Mouse (Mus musculus) kidney, postnatal 0 days (tissue): Measurements from ENCODE around the gene Cdh13. TPM values are rescaled to one million over a fixed set of nuclear protein-coding genes. Genes with fewer than 3 reads are reported as not detected.
A peak's percentile ranks its signal among the peaks of the same experiment; 100 is the strongest.
"Not testable (repeated sequence)": the region's sequence is repeated elsewhere in the genome, so short reads cannot be mapped to it uniquely, and the experiment has no call there.

Experiments used
- ATAC-seq: fragments of 200-750 bp; cut with Nextera tagmentation; replicated peaks from 2 replicates; pipeline ENCODE4 v1.8.0; 2017; ENCODE audit warnings: low read depth, moderate number of reproducible peaks, moderate TSS enrichment, moderate library complexity; ENCODE audit not compliant: low FRiP score
- DNase-seq: peaks from one replicate; pipeline ENCODE4 v3.0.0-alpha.2; 2016; ENCODE audit warnings: low spot score
- H3K27ac ChIP-seq: fragments of 300-500 bp; sonication (generic); 2 replicates; pipeline ENCODE4 v1.5.1; 2014; ENCODE audit warnings: mild to moderate bottlenecking
- H3K27me3 ChIP-seq: fragments of 300-500 bp; sonication (generic); 2 replicates; pipeline ENCODE4 v1.6.1; 2014; ENCODE audit warnings: low read length, mixed read lengths; ENCODE audit not compliant: insufficient read depth
- H3K36me3 ChIP-seq: fragments of 300-500 bp; sonication (generic); 2 replicates; pipeline ENCODE4 v1.6.1; 2014; ENCODE audit warnings: low read length, mixed read lengths; ENCODE audit not compliant: insufficient read depth
- H3K4me1 ChIP-seq: fragments of 300-500 bp; sonication (generic); replicated peaks from 2 replicates; pipeline ENCODE4 v1.6.1; 2014; ENCODE audit warnings: antibody characterized with exemption, low read length, mixed read lengths; ENCODE audit not compliant: insufficient read depth
- H3K4me2 ChIP-seq: fragments of 300-500 bp; sonication (generic); 2 replicates; pipeline ENCODE4 v1.6.1; 2014; ENCODE audit warnings: mild to moderate bottlenecking, low read length, moderate library complexity, mixed read lengths
- H3K4me3 ChIP-seq: fragments of 300-500 bp; sonication (generic); replicated peaks from 2 replicates; pipeline ENCODE4 v1.5.1; 2014; ENCODE audit warnings: low read depth, low read length
- H3K9ac ChIP-seq: fragments of 300-500 bp; sonication (generic); 2 replicates; pipeline ENCODE4 v1.6.1; 2014; ENCODE audit warnings: low read depth, low read length
- H3K9me3 ChIP-seq: fragments of 300-500 bp; sonication (generic); replicated peaks from 2 replicates; pipeline ENCODE4 v1.6.1; 2016; ENCODE audit warnings: low read length, inconsistent platforms, mixed read lengths
- CTCF ChIP-seq: IDR thresholded peaks from 2 replicates; pipeline ENCODE4 v1.5.1; 2016; ENCODE audit warnings: antibody characterized with exemption, low read depth, mild to moderate bottlenecking, moderate library complexity
- WGBS: fragments of 180-500 bp; shearing (Covaris S2); extraction: QIAGEN DNeasy Blood & Tissue Kit; methylation state at CpG from one replicate; pipeline ENCODE4 v1.1.7; 2014; 5-methylcytosine and 5-hydroxymethylcytosine counted together
- polyA plus RNA-seq: library from polyadenylated mRNA; unstranded; fragments of >200 nt; fragmentation: Nextera tagmentation; extraction: Ambion mirVana; gene quantifications from 2 replicates; pipeline ENCODE4 v1.2.1, GENCODE M21; 2015

The Cdh13 gene
- polyA plus RNA-seq, 1 experiment from 2014 or later: 3.9 TPM

DNA sequence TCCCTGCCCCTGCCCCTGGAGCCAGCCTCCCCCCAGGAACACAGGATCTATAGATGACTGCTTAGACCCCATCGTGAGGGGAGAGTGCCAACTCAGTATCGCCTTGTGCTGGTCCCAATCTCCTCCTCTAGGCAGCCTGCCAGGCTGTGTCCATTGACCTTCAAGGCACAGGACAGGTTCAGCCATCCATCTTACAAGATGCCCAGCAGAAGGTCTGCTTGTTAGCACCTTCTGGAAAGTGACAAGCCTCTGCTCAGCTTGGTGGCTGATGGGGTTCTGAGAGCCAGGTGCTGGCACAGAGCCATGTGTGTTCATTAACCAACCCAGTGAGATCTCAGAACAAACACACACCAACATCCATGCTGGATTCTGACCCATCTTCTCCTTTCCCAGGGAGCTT, 998.2 kb downstream of the Cdh13 start:
- TF ChIP-seq CTCF: no peak
- H3K4me1 ChIP-seq: no peaks in the 10 kb centered on the region
- no peak overlapping the region for H3K4me2 ChIP-seq
- DNase-seq (no peak), ATAC-seq (no peak)
- H3K9me3 ChIP-seq: no peaks in the 10 kb centered on the region
- H3K4me3 ChIP-seq: no peak overlapping the region
- 77% methylated on average over 2 of the region's 2 CpGs for WGBS
- no peaks in the 10 kb centered on the region for H3K27me3 ChIP-seq
- no peaks in the 10 kb centered on the region for H3K36me3 ChIP-seq
- no peak overlapping the region for H3K9ac ChIP-seq
- no peak overlapping the region for H3K27ac ChIP-seq

DNA sequence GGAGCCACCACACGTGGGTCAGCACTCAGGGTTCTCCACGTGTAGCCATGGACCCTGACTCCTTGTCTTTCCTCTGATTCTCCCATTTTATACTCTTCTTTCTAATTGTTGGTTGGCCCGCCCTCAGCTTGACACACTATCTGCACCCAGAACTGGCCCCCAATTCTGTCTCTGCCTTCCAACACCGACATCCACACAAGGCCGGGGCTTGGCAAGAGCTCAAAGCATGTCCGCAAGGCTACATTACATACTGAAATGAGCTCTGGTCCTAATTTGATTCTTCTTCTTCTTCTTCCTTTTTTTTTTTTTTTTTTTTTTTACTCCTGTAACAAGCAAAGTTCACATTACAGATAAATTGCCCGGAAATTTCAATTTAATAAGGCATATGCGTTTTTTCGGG, 1001.0 kb downstream of the Cdh13 start:
- Histone ChIP-seq H3K9ac (no peak overlapping the region), H3K9me3 (no peaks in the 10 kb centered on the region), H3K27me3 (no peaks in the 10 kb centered on the region), H3K4me3 (no peak overlapping the region), H3K4me1 (no peaks in the 10 kb centered on the region), H3K4me2 (no peak overlapping the region), H3K36me3 (no peaks in the 10 kb centered on the region), H3K27ac (no peak overlapping the region)
- no peak for DNase-seq
- WGBS: 85% methylated on average over 9 of the region's 9 CpGs
- no peak for TF ChIP-seq CTCF
- no peak for ATAC-seq

DNA sequence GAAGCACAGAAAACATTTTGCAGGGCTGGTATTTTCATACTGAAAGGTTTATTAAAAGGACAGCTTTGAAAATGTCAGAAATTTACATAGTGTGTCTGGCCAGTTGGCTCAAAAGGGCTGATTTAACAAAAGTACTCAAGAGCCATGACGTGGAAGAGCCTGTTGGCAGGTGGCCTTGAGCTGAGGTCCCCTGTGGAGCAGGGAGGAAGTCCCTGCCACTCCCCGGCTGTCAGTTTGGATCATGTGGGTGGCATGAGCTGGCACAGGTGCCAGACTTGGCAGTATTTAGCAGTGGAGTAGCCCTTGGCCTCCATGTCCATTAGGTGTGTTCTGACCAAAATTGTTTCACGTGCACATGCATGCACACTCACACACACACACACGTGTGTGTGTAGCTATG, 1001.4 kb downstream of the Cdh13 start:
- Histone ChIP-seq H3K9me3 (no peaks in the 10 kb centered on the region), H3K36me3 (no peaks in the 10 kb centered on the region), H3K27ac (no peak overlapping the region), H3K4me2 (no peak overlapping the region), H3K9ac (no peak overlapping the region), H3K4me3 (no peak overlapping the region), H3K4me1 (no peaks in the 10 kb centered on the region), H3K27me3 (no peaks in the 10 kb centered on the region)
- no peak for TF ChIP-seq CTCF
- WGBS: 75% methylated on average over 4 of the region's 4 CpGs
- ATAC-seq (no peak), DNase-seq (no peak)

DNA sequence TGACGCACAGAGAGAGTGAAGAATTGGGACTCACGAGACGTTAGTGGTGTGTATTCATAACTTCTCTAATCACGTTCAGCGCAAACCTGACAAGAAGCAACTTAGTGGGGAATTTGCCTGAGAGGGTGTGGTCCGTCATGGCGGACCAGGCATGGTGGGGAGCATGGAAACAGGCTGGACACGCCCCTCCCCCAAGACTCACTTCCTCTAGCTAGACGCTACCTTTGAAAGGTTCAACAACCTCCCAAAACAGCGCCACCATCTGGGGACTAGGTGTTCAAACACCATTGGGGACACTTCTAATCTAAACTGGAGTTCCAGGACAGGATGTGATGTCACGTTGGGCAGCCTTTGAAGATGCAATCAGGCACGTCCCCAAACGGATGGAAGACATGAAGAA, 1011.9 kb downstream of the Cdh13 start:
- Histone ChIP-seq H3K36me3 (no peaks in the 10 kb centered on the region), H3K9me3 (no peaks in the 10 kb centered on the region)
- 72% methylated on average over 13 of the region's 13 CpGs for WGBS

DNA sequence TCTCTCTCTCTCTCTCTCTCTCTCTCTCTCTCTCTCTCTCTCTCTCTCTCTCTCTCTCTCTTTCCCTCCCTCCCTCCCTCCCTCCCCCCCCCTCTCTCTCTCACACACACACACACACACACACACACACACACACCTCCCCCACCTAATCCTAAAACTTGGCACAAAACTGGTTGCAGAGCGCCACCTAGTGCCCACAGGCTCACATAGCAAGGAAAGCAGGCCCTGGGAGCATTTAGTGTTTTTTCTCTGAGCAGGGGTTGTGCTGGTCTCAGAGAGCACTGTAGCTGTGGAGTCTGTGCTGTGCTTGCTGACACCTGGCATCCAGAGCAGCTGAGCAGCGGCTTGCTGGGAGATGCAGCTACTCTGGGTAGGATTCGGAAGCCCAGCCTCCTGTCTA, 1014.2 kb downstream of the Cdh13 start:
- H3K4me3 ChIP-seq, H3K9me3 ChIP-seq, H3K4me1 ChIP-seq, H3K27ac ChIP-seq, H3K4me2 ChIP-seq, ATAC-seq, H3K27me3 ChIP-seq, H3K9ac ChIP-seq, H3K36me3 ChIP-seq: not testable (repeated sequence)
- WGBS: 34% methylated on average over 3 of the region's 3 CpGs
- TF ChIP-seq CTCF: peak; percentile 71
- peak; percentile 22 for DNase-seq

More for the DNA sequence above, 1011.9 kb downstream of the Cdh13 start:
- Histone ChIP-seq H3K4me2 (no peak overlapping the region), H3K27me3 (no peaks in the 10 kb centered on the region), H3K9ac (no peak overlapping the region), H3K4me3 (no peak overlapping the region), H3K27ac (no peak overlapping the region), H3K4me1 (no peaks in the 10 kb centered on the region)
- DNase-seq (no peak), ATAC-seq (no peak)
- TF ChIP-seq CTCF: no peak

DNA sequence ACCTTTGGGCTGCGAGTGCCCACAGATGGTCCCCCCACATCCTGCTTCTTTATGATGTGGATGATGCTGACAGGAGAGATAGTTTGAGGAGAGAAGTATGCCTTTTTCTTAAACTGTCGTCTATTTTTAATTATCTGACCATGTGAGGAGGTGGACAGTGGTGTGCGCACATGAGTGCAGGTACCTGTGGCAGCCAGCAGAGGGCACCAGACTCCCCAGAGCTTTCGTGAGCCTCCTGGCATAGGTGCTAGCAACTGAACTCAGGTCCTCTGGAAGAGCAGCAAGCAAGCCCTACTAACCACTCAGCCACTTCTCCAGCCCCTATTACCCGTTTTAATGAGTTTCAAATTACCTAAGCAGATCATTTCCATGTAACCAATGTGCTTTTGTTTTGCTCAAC, 1016.8 kb downstream of the Cdh13 start:
- Histone ChIP-seq H3K36me3 (no peaks in the 10 kb centered on the region), H3K27ac (no peak overlapping the region), H3K4me3 (no peak overlapping the region), H3K9ac (no peak overlapping the region), H3K9me3 (no peaks in the 10 kb centered on the region), H3K27me3 (no peaks in the 10 kb centered on the region), H3K4me1 (no peaks in the 10 kb centered on the region), H3K4me2 (no peak overlapping the region)
- DNase-seq: no peak
- 87% methylated on average over 5 of the region's 5 CpGs for WGBS
- no peak for ATAC-seq
- TF ChIP-seq CTCF: 0 out of 2 replicates have a peak, but pooled peaks have one; percentile 18

DNA sequence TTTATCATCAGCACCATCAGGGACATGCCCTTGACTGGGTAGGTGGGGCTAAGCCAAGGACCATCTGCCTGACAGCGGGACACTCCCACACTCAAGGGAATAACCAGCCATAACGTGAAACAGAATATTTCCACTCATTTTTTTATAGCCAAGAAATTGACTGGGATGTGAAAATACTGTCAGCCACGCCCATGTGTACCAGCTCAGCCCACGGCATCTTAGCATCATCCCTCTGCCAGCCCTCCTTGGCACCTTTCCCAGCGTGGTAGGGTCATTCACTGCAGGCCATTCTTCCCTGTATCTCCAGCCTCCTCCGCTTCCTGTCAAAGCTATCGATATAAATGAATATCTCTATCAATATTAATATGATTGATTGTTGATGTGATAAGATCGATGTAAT, 1020.7 kb downstream of the Cdh13 start:
- 86% methylated on average over 8 of the region's 8 CpGs for WGBS

More for the DNA sequence above, 1020.7 kb downstream of the Cdh13 start:
- no peak for TF ChIP-seq CTCF
- no peak overlapping the region for H3K9ac ChIP-seq
- H3K4me3 ChIP-seq: no peak overlapping the region
- H3K4me2 ChIP-seq: no peak overlapping the region
- ATAC-seq (no peak), DNase-seq (no peak)
- H3K36me3 ChIP-seq: no peaks in the 10 kb centered on the region
- H3K27me3 ChIP-seq: no peaks in the 10 kb centered on the region
- H3K9me3 ChIP-seq: no peaks in the 10 kb centered on the region
- H3K4me1 ChIP-seq: no peaks in the 10 kb centered on the region
- H3K27ac ChIP-seq: no peak overlapping the region
